Mouse (Mus musculus) heart, adult 18-20 months (tissue): ENCODE data around the gene Prune2. TPM values are rescaled to one million over a fixed set of nuclear protein-coding genes. Genes with fewer than 3 reads are reported as not detected.

Experiments
- DNase-seq, 2 experiments: peaks; one replicate each; pipeline ENCODE4 v3.0.0; 2021 to 2022; ENCODE audit warnings: mixed read lengths in 1 of 2
- total RNA-seq, 2 experiments: library from RNA; stranded (reverse); gene quantifications; 2 replicates each; pipeline ENCODE4 v1.2.3; 2021

Gene Prune2
- total RNA-seq, 2 experiments from 2014 or later = 63.5 to 65.9 TPM

GRCm38 (mm10) chr19:17263679-17264370 is 307.9 kb downstream of the Prune2 start:
- no peak for DNase-seq

DNA sequence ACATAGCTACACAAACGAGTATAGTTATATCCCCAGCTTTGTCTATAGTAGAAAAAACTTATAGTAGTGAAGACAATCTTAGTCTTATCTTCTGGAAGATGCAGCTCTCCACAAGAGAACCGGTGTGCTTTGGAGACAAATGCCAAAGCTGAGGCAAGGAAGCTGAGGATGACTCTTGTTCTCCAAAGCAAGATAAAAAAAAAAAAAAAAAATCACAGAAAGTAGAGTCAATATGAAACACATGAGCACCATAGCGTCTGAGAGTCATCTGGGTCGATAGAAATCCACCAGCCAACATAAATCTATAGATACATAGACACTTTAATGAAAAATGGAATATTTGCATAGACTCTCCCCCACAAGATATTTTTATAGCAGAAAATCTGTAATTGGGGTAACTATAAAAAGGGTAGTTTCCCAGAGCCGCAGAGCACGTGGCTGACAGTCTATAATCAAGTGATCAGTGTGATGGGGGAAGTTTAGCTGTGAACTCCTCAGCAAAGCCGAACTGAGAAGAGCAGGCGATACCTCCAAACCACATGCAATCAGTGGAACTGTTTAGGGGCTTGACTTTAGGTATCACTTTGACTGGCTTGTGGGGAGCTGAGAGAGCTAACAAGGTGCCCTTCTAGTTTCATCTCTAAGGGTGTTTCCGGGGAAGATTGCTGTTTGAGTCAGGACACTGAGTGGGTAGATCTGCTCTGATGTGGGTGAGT is 308.7 kb downstream of the Prune2 start:
- DNase-seq = no peak

DNA sequence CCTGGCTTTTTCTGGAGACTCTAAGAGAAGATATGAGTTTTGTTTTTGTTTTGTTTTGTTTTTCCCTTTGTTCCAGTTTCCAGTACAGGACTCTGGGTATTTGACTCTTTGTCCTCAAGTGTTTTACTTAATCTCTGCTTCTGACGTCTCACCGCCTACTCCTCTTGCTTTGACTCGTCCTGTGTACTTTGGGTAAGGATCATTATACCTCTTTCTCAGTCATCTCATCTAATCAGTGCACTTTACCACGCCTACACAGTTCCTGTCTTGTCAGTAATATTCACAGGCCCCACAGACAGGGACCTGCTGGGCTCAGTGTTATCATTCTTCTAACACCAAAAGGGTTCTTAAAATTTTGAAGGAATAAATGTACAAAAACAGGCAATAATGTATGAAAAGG is 312.8 kb downstream of the Prune2 start:
- no peak for DNase-seq

DNA sequence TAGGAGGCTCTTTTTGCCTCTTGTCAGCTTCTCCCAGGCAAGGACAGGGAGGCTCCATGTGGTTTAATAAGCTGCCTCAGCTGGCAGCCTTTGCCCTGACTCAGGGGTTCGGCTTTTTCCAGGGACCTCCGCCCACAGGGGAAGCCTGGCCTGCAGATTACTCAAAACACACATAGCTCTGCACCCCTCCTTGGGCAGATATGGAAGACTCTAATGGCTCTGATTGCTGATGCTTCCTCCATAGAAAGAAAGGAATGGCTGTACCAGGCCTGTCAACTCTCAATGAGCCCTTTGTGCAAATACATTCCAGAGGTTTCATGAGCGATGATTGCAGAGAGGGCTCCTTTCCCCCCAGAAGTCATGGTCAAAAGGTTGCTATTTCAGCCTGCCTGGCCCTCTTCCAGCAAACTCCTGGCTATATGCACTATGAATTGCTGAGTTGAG is 315.3 kb downstream of the Prune2 start:
- DNase-seq = peak in 1 of 2 experiments; percentile 49

- DNase-seq = no peak
Observed at GRCm38 (mm10) chr19:17272988-17273387, 317.1 kb downstream of the Prune2 start.

Other genes starting within 250 kb of the Prune2 start
- 10 to 100 TPM; 35.2 to 36.0 TPM for gene Vps13a, start 175.2 kb upstream of the Prune2 start, total RNA-seq
- gene Foxb2, start 82.3 kb upstream of the Prune2 start, total RNA-seq = not detected